Mouse (Mus musculus) R1 (cell line): ENCODE measurements around the gene Adcyap1r1.
A peak's percentile ranks its signal among the peaks of the same experiment; 100 is the strongest.

Experiments
- DNase-seq: peaks from one replicate; pipeline ENCODE4 v3.0.0-alpha.2; 2018; ENCODE audit warnings: low read depth, low spot score

The Adcyap1r1 gene

DNA sequence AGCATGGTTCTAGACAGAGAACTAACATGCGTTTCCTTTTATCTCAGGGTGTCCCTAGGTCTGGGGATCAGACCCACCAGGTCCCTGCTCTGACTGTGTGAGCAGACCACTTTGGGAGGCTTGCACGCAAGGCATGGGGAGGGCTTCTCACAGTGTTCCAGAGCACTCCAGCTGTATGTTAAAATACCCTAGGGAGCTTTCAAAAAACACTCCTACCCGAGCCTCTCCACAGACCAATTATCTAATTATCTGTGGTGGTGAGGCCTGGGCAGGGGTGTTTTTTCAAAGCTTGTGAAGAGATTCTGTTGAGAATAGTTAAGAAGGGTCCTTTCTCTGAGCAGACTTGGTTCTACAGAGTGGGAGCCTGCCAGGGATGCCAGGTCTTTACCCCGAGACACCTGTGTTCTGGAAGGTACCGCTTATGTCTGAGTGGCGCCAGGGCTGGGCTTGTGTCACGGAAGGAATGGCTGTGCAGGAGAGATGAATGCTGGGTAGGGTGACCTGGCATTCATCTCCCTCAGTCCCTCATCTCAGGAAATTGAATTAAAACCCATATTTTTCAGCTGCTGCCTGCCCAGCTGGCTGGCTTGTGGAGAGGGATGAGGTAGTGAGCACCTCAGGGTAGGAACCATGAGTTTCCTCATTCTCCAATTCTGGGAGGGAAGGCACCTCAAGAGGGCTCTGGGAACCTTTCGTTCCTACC lies 2.7 kb upstream of the Adcyap1r1 start:
- no peak for DNase-seq

DNA sequence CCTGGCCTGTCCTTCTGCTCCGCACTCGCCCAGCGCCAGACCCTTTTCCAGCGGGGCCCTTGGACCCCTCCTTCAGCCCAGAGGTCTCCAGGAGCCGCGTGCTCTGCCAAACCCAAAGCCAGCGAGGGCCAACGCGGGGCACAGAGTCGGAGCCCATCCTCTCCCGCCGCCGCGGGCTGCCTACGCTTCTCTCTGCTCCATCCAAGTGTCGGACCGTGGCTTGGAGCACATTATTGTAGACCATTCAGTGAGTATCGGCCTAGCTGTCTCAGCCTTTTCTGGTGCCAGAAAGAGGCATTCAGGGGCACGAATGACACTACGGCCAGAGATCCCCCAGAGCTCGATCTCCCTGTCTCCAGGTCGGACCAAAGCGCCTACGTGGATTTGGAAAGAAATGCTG lies 603 bp downstream of the Adcyap1r1 start:
- peak; percentile 66 for DNase-seq

DNA sequence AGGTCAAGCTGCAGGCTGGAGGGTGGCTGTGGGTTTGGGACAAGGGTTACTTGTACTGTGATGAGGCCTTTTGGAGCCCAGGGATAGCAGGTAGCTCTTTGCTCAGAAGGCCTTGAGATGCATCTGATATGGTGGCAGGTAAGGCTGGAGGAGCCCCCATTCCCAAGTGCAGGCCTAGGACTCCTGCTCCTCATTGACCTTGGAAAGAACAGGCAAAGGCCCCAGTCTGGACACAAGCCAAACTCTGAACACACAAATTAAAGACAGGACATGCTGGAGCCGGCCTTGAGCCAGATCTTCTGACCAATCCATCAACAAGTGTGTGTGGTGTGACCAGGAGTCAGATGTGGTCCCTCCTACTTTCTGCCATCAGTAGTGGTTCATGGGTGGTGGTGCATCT lies 1.8 kb downstream of the Adcyap1r1 start:
- no peak for DNase-seq

DNA sequence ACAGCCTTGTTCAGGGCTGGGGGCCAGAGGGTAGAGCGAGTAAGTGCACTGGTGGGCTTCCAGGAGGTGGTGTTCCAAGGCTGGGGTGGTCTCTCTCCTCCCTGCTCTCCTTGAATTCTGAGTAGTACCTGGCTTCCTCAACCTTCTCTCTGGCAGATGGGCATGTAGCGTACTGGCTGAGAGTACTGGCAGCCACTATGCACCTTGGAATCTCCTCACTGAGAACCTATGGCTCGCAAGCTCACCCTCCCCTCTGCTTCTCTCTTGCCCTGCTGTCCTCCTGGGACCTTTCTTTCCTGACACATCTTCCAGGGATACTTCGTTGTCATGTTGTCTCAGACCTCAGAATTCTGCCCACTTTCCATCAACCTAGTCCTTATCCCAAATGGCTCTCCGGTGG lies 3.9 kb downstream of the Adcyap1r1 start:
- no peak for DNase-seq

DNA sequence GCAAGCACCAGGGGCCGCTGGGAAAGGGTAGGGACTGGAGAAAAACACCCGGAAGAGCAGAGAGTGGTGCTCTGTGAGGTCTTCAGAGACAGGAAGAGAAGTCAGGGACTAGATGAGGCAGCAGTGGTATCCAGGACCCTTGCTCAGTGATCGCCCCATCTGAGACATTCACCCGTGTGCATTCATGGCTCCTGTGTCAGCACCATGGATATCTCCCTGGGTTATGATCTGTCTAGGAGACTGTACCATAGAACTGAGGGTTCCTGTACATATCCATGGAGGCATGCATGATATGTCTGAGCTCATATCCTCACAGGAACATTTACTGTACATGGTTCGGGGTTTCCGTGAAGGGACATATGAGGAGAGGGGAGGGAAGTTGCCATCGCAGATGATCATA lies 5.9 kb downstream of the Adcyap1r1 start:
- no peak for DNase-seq

DNA sequence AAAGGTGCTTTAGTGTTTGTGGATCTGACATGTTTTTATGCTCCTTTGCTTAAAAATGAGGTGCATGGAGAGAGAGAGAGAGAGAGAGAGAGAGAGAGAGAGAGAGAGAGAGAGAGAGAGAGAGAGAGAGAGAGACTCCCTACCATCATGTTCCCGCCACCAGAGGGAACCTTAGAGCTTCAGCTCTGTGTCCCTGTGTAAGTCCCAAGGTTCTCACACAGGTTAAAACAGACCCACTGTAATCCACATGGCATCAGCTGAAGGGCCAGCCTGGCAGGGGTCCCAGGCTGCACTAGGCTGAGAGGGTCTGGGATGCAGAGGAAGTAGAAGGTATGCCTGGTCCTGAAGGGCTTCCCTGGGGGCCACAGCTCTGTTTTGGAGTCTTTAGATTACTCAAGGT lies 6.4 kb downstream of the Adcyap1r1 start:
- DNase-seq = no peak

DNA sequence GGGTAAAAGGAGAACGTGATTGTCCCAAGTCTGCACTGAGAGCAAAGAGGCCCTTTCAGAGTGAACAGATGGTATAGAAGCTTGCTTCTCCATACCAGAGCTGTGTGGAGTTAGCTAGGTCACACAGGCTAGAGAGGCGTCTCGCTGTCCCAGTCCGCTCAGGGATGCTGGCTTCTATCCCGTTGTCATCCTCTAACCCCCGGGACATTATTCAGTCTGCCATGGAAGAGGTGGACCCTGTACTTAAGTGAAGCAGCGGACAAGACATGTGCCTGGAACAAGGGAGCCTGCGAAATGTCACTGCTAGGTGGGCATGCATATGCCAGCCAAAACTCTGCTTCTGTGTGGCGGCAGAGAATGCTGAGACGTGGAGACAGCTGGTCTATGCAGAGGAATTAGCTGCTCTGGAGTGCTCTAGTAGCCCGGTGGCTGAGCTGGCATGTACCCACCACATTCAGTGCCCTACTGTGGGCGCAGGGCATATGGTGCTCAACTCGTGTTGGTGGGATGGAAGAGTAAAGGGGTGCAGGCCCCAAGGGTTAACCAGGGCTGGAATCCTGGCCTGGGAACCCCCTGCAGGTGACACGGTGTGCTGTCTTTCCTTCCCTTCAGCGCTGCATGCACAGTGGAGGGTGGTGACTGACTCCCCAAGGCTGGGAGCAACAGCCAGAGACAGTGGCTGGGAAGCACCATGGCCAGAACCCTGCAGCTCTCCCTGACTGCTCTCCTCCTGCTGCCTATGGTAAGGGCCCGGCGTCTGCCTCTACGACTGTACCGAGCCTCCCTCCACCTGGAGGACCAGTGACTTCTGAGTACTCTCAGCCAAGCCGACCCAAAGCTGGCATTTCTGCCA lies 8.0 kb downstream of the Adcyap1r1 start:
- no peak for DNase-seq

DNA sequence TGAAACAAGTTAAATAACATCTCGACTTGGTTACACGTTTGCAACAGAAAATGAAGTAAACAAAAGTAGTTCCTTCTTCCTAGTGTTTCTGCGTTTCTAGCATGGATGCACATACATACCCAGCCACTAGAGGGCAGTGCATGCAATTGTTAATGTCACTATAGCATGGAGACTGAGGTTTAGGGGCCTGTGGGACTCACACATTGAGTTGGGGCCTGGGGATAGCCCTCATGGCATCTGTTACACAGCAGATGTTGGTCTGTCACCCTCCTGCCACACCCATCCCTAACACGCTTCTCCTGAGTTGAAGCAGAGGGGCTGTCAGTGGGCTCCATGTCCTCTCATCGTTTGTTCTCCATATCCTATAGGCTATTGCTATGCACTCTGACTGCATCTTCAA lies 9.4 kb downstream of the Adcyap1r1 start:
- peak; percentile 43 for DNase-seq

DNA sequence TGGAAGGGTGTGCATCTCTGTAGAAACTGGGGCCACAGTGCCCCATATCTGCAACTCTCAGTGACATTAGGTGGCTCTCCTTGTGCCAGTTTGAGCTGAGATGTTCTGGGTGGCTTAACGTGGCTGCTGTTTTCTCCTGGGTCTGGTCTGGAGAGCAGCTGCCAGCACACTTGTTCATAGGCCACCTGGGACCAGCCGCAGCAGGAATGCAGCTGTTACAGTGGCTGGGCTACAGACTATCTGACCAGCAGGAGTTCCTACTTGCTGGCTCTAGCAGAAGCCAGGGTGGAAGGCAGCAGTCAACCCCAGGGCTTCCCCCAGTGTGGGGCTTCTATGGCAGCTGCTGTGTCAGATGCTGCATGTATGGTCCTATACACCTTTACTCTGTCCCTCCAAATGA lies 9.9 kb downstream of the Adcyap1r1 start:
- DNase-seq = no peak

DNA sequence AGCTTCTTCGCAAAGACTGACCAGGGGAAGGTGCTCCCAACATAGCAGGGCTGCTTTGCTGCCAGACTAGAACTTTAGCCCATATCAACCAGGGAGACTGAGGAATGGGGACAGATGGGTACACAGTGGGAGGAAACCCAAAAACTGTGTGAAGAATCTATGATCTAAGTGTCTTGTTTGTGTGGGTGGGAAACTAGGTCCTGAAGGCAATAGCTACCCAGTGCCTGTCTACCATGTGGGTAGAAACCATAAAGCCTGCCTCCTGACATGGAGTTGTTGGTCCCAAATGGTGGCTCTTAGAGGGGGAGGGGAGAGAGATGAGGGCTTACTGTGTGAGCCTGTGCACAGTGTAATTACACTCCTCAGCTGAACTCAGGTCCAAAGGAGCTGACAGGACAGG lies 10.6 kb downstream of the Adcyap1r1 start:
- DNase-seq = no peak

DNA sequence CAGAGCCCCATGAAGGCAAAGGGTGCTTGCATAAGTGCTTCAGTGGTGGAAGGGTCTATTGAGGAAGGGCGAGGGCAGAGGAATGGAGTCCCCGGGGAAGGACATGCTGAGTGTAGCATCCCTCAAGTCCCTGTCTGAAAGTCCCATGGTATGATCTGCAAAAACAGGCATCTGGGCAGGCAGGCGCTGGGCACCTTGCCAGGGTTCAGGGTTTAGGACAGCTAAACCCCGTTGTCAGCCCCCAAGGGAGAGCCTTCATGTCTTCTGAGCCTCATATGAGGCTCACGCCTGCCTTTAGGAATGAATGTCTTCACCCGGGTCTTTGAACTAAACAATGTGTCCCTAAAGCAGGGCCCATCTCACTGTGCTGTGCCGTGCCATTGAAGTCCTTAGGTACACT lies 12.2 kb downstream of the Adcyap1r1 start:
- DNase-seq = no peak

DNA sequence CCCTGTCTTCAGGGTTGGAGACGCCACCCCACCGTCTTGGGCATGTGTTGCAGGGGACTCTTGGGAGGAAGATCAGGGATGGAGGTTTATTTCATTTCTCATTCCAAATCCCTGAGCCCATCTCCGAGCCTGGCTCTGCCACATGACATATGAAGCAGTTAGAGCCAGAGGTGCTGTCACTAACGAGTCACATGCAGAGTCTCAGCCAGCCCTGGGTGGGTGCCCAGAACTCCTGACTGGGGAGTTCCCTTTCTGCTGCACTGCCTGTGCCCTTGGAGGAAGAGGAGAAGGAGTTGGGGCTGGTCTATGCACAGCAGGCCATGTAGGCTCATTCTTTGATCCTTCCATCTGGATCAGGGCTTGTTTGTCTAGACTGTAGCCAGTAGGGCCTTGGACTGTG lies 13.5 kb downstream of the Adcyap1r1 start:
- no peak for DNase-seq

DNA sequence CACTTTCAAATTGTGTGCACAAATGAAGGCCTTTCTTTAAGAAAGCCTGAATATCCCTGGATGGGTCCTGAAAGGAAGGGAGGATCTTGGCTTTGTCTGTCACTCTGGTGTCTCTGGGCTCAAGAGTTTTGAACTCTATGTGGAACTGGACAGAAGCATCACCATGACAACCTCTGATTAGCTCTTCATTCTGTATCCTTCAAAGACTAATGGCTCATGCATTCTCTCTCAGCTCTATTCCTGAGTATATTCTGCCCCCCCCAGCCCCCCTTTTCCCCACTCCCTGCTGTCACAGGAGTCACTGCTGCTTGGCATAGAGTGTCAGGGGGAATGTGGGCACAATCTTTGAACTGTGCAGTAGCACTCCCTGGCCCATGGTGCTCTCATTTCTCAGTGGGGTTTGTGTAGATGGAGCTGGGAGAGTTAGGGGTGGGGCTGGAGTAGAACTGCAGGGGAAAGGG lies 14.6 kb downstream of the Adcyap1r1 start:
- DNase-seq = peak; percentile 83

DNA sequence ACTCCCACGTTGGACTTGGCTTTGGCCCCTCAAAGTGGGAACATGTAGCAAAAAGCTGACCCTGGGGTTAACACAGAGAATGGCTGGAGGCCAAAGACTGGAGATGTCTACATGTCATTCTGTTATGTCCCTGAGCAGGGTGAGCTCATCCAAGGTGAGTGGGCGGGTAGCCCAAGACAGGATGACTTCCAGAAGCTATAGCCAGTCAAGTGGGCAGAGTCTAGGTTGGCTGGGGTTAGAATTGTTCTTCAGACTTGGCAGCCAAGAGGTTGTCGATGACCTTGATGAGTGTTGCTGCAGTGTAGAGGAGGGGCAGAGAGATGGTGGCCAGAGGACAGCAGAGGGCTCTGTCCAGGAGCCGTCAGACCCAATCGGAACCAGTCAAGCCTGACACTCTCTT lies 18.9 kb downstream of the Adcyap1r1 start:
- no peak for DNase-seq

DNA sequence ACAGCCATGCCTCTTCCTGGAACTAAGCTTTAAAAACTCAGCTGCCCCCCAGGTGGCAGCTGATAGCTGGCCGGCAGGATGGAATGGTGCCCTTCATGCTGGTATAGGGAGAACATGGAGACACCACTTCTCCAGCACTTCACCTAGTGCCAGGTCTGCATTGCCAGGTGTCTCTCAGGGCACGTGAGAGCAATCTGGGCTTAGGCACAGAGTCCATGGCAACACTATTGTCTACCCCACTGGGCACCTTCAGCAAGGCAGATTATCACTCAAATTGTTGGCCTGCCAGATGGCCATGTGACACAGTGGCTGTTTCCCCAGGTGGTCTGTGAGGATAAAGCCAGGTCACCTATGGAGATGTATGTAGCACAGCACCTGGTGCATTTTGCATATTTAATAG lies 20.6 kb downstream of the Adcyap1r1 start:
- no peak for DNase-seq

DNA sequence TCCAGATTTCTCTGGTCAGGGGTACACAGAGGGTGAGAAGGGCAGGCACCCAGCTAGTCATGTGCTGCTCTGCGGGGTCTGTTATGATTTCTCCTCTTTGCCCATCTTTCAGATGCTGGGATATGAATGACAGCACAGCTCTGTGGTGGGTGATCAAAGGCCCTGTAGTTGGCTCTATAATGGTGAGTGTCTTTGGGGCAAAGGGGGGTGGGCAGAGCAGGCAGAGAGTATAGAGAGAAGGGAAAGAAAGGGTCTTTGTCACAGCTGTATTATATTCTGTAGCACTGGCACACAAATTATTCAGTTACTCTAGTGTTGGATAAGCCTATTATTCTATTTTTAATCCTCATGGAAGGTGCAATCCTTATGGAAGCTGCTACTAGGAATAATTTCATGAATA lies 29.2 kb downstream of the Adcyap1r1 start:
- DNase-seq = no peak

DNA sequence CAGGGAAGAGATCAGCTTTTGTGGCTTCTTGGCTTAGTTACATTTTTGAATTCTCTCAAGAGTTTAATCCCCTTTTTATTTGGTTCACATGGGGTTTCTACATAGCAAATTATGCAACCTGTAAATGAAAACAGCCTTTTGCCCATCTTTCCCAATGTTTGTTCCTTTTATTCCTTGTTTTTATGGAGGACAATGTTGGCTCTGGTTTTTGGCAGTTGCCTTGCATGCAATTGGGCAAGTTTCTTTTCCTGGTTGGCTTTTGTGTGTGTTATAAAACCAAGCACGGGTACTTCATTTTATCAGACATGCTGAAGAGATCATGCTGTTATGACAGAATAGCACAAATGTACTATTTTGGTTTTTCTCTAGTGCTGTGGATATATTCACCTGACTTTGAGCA lies 30.7 kb downstream of the Adcyap1r1 start:
- no peak for DNase-seq

DNA sequence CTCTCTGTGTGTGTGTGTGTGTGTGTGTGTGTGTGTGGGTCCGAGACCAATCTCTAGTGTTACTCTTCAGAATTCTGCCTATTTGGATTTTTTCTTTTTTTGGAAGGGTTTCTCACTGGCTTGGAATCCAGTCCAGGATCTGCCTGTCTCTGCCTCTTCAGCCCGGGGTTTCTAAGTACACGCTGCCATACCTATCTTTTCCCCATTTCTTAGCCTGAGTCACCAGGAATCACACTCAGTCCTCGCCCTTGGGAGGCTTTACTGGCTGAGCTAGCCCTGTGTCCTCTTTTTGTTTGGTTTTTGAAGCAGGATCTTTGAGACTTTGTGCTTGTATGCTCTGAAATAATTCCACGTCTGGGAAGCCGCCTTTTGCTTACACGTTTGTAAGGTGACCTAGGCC lies 31.6 kb downstream of the Adcyap1r1 start:
- DNase-seq = no peak

DNA sequence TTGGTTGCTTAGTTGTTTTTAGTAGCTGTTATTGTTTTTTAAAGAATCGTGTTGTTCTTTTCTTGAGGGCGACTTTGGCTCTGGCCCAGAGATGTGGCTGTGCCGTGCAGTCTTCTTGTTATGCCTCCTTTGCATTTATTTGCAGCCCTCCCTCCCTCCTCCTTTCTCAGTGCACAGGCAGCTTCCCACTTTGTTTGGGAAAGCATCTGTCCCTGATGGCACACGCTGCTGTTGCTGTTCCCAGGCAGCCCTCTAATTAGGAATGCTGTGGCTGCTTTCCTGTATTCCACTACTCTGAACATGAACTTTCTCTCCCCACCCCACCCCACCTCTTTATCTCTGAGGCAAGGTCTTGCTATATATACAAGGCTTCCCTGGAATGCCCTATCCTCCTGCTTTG lies 32.4 kb downstream of the Adcyap1r1 start:
- no peak for DNase-seq

DNA sequence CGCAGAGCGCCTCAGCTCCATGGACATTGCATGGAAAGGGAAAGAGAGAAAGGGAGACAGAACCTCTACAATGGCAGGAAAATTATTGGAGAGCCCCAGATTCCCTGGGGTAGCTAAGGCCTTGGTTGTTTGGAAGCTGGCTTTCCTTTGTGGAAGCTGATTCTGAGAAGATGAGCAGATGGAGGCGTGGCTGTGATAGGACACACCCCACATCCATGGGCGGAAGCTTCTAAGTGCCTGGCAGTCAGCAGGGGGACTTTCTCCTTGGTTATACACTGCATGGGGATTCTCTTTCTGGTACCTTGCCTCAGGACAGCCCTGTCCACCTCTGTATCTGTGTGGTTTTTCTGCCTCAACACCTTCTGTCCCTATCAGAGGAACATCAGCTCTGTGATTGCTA lies 33.4 kb downstream of the Adcyap1r1 start:
- peak; percentile 49 for DNase-seq

DNA sequence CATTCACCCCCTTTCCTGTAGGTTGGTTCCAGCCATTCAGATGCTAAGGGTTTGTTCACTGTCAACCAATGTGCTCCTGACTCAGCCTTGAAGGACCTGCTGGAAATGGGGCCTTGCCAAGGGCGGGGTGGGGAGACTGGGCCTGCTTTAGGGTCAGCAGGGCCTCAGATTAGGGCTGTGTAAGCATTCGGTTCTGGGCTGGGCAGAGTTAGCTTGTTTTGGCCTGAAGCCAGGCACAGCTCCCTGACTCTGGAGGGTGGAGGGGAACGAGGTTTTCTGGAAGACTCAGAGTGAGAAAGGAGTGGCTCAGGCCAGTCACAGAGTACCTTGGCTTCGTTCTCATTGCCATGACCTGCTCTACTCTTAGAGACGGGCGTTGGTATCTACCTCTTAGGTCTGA lies 35.9 kb downstream of the Adcyap1r1 start:
- DNase-seq = no peak

DNA sequence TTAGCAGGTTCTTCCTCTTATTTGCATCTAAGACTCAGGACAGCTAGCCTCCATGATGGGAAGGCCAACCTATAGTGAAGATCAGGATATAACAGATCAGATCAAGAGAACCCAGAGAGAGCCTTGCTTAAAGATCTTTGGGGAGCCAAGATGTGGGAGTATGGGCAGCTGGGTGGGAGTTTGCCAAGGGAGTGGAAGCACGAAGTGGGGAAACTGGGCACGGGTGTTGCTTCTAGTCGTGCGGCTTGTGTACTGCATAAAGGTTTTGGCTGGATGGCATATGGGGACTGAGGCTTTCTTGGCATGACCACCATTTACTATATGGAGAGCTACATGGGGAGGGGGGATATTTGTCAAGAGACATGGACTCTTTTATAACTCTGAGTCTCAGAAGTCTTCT lies 44.4 kb downstream of the Adcyap1r1 start:
- no peak for DNase-seq

DNA sequence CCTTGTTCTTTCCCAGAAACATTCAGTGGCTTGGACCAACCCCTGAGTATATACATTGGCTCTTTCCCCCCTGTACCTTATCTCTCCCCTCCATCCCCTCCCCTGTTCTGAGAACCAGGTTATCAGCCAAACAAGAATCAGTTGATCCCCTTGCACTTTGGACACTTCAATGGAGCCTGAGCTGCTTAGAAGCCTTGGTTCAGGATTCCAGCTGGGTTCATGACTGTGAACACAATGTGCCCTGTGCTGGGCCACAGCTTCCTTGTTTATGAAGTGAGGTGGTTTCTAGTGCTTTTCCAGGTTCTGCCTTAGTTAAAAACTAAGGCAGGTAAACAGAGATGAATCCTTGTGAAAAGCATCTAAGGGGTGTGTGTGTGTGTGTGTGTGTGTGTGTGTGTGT lies 47.0 kb downstream of the Adcyap1r1 start:
- no peak for DNase-seq
